Mouse (Mus musculus) B cell, adult 67 days (primary cell): ENCODE measurements around the gene Gm8005. TPM values are rescaled to one million over a fixed set of nuclear protein-coding genes. Genes with fewer than 3 reads are reported as not detected.

Source experiments
- total RNA-seq, 2 experiments: library from RNA; stranded (reverse); gene quantifications; 4 replicates each; pipeline ENCODE4 v1.2.4; 2023

Gene Gm8005
- not detected for total RNA-seq

DNA sequence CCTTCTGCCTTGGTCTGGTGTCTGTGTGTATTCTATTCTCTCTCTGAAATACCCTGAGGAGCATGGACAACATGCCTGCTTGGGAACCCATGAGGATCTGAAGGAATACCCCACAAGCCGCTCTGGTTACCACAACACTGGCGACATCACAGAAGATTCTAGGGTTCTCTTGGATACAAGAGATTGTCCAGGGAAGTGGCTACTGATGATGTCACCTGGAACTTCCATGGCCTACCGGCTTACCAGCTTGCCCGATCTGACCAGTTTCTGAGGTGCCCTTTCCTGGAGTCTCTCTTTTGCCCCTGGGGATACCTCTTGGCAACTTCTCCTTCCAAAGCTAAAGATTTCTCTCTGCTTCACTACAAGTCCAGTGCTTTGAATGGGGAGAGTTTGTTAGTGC lies at the start of gene Gm8005:
Gm8005 (minus strand) TSS at position 101 of the 400 bp plus-strand sequence.

DNA sequence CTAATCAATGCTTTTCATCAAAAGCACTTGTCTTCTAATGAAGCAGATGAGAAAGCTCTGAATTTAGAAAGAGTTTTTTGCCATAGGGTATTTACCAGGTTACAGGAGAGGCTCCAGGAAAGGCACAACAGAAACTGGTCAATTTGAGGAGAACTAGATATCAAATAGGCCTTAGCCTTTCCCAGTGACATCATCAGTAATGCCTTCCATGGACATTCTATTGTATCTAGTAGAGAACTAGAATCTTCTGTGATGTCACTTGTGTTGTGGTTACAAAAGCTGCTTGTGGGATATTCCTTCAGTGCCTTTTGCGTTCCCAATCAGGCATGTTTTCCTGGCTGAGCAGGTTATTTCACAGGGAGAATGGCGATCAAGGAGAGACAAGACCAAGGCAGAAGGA lies 24.1 kb upstream of the Gm8005 start, which contains the start of gene Gm8011:
Gm8011 (plus strand) TSS at position 301 of the 400 bp plus-strand sequence.

Other genes starting within 250 kb of the Gm8005 start
- not detected for gene Gm3573, start 248.9 kb downstream of the Gm8005 start, total RNA-seq
- gene Gm17026, start 179.6 kb downstream of the Gm8005 start, total RNA-seq, result not detected
- not detected for gene Gm9611, start 142.3 kb downstream of the Gm8005 start, total RNA-seq
- not detected for gene Gm7995, start 129.5 kb downstream of the Gm8005 start, total RNA-seq
- not detected for gene Gm8011, start 24.2 kb upstream of the Gm8005 start, total RNA-seq
- gene Gm8020, start 62.7 kb upstream of the Gm8005 start, total RNA-seq, result not detected
- gene Gm8024, start 84.6 kb upstream of the Gm8005 start, total RNA-seq, result not detected
- gene Gm17124, start 160.2 kb upstream of the Gm8005 start, total RNA-seq, result not detected
- gene Gm3633, start 202.2 kb upstream of the Gm8005 start, total RNA-seq, result not detected
- not detected for gene Gm10378, start 216.3 kb upstream of the Gm8005 start, total RNA-seq